Mouse (Mus musculus) lung, embryonic 16.5 days (tissue): ENCODE data around the gene Rhoc. TPM values are rescaled to one million over a fixed set of nuclear protein-coding genes. Genes with fewer than 3 reads are reported as not detected.
"Not testable (repeated sequence)": the region's sequence is repeated elsewhere in the genome, so short reads cannot be mapped to it uniquely, and the experiment has no call there.

Source experiments
- ATAC-seq: fragments of 200-750 bp; cut with Nextera tagmentation; 2 replicates; pipeline ENCODE4 v1.8.0; 2017; ENCODE audit warnings: low read depth, mild to moderate bottlenecking, moderate library complexity
- H3K27ac ChIP-seq: fragments of 300-500 bp; sonication (generic); 2 replicates; pipeline ENCODE4 v1.5.1; 2014; ENCODE audit warnings: mild to moderate bottlenecking, control low read depth, low read length
- H3K27me3 ChIP-seq: fragments of 300-500 bp; sonication (generic); 2 replicates; pipeline ENCODE4 v1.6.1; 2014; ENCODE audit warnings: low read depth, low read length, mixed read lengths; ENCODE audit not compliant: control insufficient read depth, insufficient read depth
- H3K36me3 ChIP-seq: fragments of 300-500 bp; sonication (generic); 2 replicates; pipeline ENCODE4 v1.6.1; 2014; ENCODE audit warnings: low read length; ENCODE audit not compliant: control insufficient read depth, insufficient read depth
- H3K4me1 ChIP-seq: fragments of 300-500 bp; sonication (generic); replicated peaks from 2 replicates; pipeline ENCODE4 v1.6.1; 2014; ENCODE audit warnings: low read length, mixed read lengths; ENCODE audit not compliant: control insufficient read depth, insufficient read depth
- H3K4me2 ChIP-seq: fragments of 300-500 bp; sonication (generic); 2 replicates; pipeline ENCODE4 v1.6.1; 2014; ENCODE audit warnings: low read depth, low read length, control low read depth
- H3K4me3 ChIP-seq: fragments of 300-500 bp; sonication (generic); 2 replicates; pipeline ENCODE4 v1.5.1; 2014; ENCODE audit warnings: mild to moderate bottlenecking, low read length, control low read depth
- H3K9ac ChIP-seq: fragments of 300-500 bp; sonication (generic); 2 replicates; pipeline ENCODE4 v1.6.1; 2014; ENCODE audit warnings: low read length, control low read depth
- H3K9me3 ChIP-seq: fragments of 300-500 bp; sonication (generic); 2 replicates; pipeline ENCODE4 v1.6.1; 2016; ENCODE audit warnings: low read length; ENCODE audit not compliant: control insufficient read depth
- WGBS: fragments of 180-500 bp; shearing (Covaris S2); extraction: QIAGEN DNeasy Blood & Tissue Kit; methylation state at CpG from one replicate; pipeline ENCODE4 v1.1.7; 2014; 5-methylcytosine and 5-hydroxymethylcytosine counted together
- polyA plus RNA-seq: library from polyadenylated mRNA; unstranded; fragments of >200 nt; fragmentation: Nextera tagmentation; extraction: Ambion mirVana; gene quantifications from 2 replicates; pipeline ENCODE4 v1.2.1, GENCODE M21; 2015

Rhoc gene
- polyA plus RNA-seq, 1 experiment from 2014 or later = 155 TPM

GRCm38 (mm10) chr3:104800681-104801080, 12.5 kb downstream of the Rhoc start:
- no peak for ATAC-seq
- Histone ChIP-seq H3K27me3 (no peaks in the 10 kb centered on the region), H3K4me1 (peaks cover 4% of the 10 kb centered on the region), H3K27ac (no peak overlapping the region), H3K9ac (no peak overlapping the region), H3K4me2 (no peak overlapping the region), H3K36me3 (peaks cover 49% of the 10 kb centered on the region), H3K4me3 (no peak overlapping the region), H3K9me3 (no peaks in the 10 kb centered on the region)
- 86% methylated on average over 11 of the region's 11 CpGs for WGBS

GRCm38 (mm10) chr3:104801481-104801880, 13.3 kb downstream of the Rhoc start:
- Histone ChIP-seq H3K4me2 (no peak overlapping the region), H3K9me3 (no peaks in the 10 kb centered on the region), H3K27me3 (no peaks in the 10 kb centered on the region), H3K36me3 (peaks cover 47% of the 10 kb centered on the region), H3K27ac (no peak overlapping the region), H3K4me3 (no peak overlapping the region), H3K9ac (no peak overlapping the region), H3K4me1 (no peaks in the 10 kb centered on the region)
- WGBS = 92% methylated on average over 6 of the region's 6 CpGs
- no peak for ATAC-seq

GRCm38 (mm10) chr3:104804312-104804711, 16.1 kb downstream of the Rhoc start:
- no peak for ATAC-seq
- Histone ChIP-seq H3K4me3 (no peak overlapping the region), H3K27me3 (no peaks in the 10 kb centered on the region), H3K4me1 (no peaks in the 10 kb centered on the region), H3K36me3 (peaks cover 39% of the 10 kb centered on the region), H3K9me3 (no peaks in the 10 kb centered on the region), H3K4me2 (no peak overlapping the region), H3K9ac (no peak overlapping the region), H3K27ac (no peak overlapping the region)
- WGBS = 93% methylated on average over 10 of the region's 10 CpGs

GRCm38 (mm10) chr3:104805539-104805938, 17.4 kb downstream of the Rhoc start:
- WGBS = 61% methylated on average over 9 of the region's 9 CpGs
- peaks cover 31% of the 10 kb centered on the region for H3K36me3 ChIP-seq
- no peak for ATAC-seq
- no peaks in the 10 kb centered on the region for H3K9me3 ChIP-seq
- no peak overlapping the region for H3K9ac ChIP-seq
- no peaks in the 10 kb centered on the region for H3K27me3 ChIP-seq
- H3K4me3 ChIP-seq = no peak overlapping the region
- no peak overlapping the region for H3K27ac ChIP-seq
- H3K4me1 ChIP-seq = no peaks in the 10 kb centered on the region
- H3K4me2 ChIP-seq = no peak overlapping the region

- Histone ChIP-seq H3K4me3 (no peak overlapping the region), H3K27me3 (no peaks in the 10 kb centered on the region), H3K27ac (no peak overlapping the region), H3K4me2 (no peak overlapping the region), H3K36me3 (no peaks in the 10 kb centered on the region), H3K9ac (no peak overlapping the region), H3K9me3 (no peaks in the 10 kb centered on the region), H3K4me1 (peaks cover 8% of the 10 kb centered on the region)
- WGBS = 35% methylated on average over 3 of the region's 3 CpGs
- no peak; the same call in 1 of the 2 replicates for ATAC-seq
Observed at GRCm38 (mm10) chr3:104811752-104812151, 23.6 kb downstream of the Rhoc start.

GRCm38 (mm10) chr3:104812254-104812653, 24.1 kb downstream of the Rhoc start:
- ATAC-seq = no peak
- no peak overlapping the region for H3K4me2 ChIP-seq
- WGBS = 81% methylated on average over 4 of the region's 4 CpGs

GRCm38 (mm10) chr3:104813227-104813626, 25.1 kb downstream of the Rhoc start:
- ATAC-seq, H3K9me3 ChIP-seq, H3K27me3 ChIP-seq, H3K9ac ChIP-seq, H3K4me2 ChIP-seq, H3K4me3 ChIP-seq, H3K27ac ChIP-seq, H3K36me3 ChIP-seq: not testable (repeated sequence)
- 92% methylated on average over 7 of the region's 7 CpGs for WGBS
- peaks cover 12% of the 10 kb centered on the region for H3K4me1 ChIP-seq

More at GRCm38 (mm10) chr3:104812254-104812653, 24.1 kb downstream of the Rhoc start:
- Histone ChIP-seq H3K4me3 (no peak overlapping the region), H3K27ac (no peak overlapping the region), H3K27me3 (no peaks in the 10 kb centered on the region), H3K9ac (no peak overlapping the region), H3K9me3 (no peaks in the 10 kb centered on the region), H3K4me1 (peaks cover 12% of the 10 kb centered on the region), H3K36me3 (no peaks in the 10 kb centered on the region)

GRCm38 (mm10) chr3:104814746-104815145, 26.6 kb downstream of the Rhoc start:
- H3K9ac ChIP-seq = no peak overlapping the region
- H3K27me3 ChIP-seq = no peaks in the 10 kb centered on the region
- no peak overlapping the region for H3K4me3 ChIP-seq
- no peak overlapping the region for H3K27ac ChIP-seq
- no peaks in the 10 kb centered on the region for H3K9me3 ChIP-seq
- no peak overlapping the region for H3K4me2 ChIP-seq
- ATAC-seq = no peak
- no peaks in the 10 kb centered on the region for H3K36me3 ChIP-seq
- 100% methylated on average over 1 of the region's 1 CpGs for WGBS
- H3K4me1 ChIP-seq = peaks cover 20% of the 10 kb centered on the region

- H3K36me3 ChIP-seq = no peaks in the 10 kb centered on the region
- H3K4me3 ChIP-seq = no peak overlapping the region
- WGBS = 76% methylated on average over 2 of the region's 2 CpGs
- H3K9me3 ChIP-seq = no peaks in the 10 kb centered on the region
- no peak overlapping the region for H3K27ac ChIP-seq
- no peak overlapping the region for H3K9ac ChIP-seq
- no peak for ATAC-seq
- no peaks in the 10 kb centered on the region for H3K27me3 ChIP-seq
- no peak overlapping the region for H3K4me2 ChIP-seq
- H3K4me1 ChIP-seq = peaks cover 20% of the 10 kb centered on the region
Observed at GRCm38 (mm10) chr3:104815346-104815745, 27.2 kb downstream of the Rhoc start.

GRCm38 (mm10) chr3:104816130-104816529, 28.0 kb downstream of the Rhoc start:
- 90% methylated on average over 7 of the region's 7 CpGs for WGBS
- Histone ChIP-seq H3K36me3 (no peaks in the 10 kb centered on the region), H3K27me3 (no peaks in the 10 kb centered on the region), H3K9me3 (no peaks in the 10 kb centered on the region), H3K27ac (no peak overlapping the region), H3K4me1 (peaks cover 20% of the 10 kb centered on the region), H3K4me3 (no peak overlapping the region), H3K4me2 (no peak overlapping the region), H3K9ac (no peak overlapping the region)
- ATAC-seq = no peak
